Mouse (Mus musculus) adrenal gland, postnatal 36 days (tissue): Measurements from ENCODE around the gene P4ha1. TPM values are rescaled to one million over a fixed set of nuclear protein-coding genes. Genes with fewer than 3 reads are reported as not detected.

Source experiments
- DNase-seq, 2 experiments: peaks; one replicate each; pipeline ENCODE4 v3.0.0; 2021; ENCODE audit warnings: mixed read lengths in 1 of 2
- total RNA-seq, 2 experiments: library from RNA; stranded (reverse); gene quantifications; 2 replicates each; pipeline ENCODE4 v1.2.3; 2021

The P4ha1 gene
- total RNA-seq, 2 experiments from 2014 or later: 31.1 to 73.6 TPM

DNA sequence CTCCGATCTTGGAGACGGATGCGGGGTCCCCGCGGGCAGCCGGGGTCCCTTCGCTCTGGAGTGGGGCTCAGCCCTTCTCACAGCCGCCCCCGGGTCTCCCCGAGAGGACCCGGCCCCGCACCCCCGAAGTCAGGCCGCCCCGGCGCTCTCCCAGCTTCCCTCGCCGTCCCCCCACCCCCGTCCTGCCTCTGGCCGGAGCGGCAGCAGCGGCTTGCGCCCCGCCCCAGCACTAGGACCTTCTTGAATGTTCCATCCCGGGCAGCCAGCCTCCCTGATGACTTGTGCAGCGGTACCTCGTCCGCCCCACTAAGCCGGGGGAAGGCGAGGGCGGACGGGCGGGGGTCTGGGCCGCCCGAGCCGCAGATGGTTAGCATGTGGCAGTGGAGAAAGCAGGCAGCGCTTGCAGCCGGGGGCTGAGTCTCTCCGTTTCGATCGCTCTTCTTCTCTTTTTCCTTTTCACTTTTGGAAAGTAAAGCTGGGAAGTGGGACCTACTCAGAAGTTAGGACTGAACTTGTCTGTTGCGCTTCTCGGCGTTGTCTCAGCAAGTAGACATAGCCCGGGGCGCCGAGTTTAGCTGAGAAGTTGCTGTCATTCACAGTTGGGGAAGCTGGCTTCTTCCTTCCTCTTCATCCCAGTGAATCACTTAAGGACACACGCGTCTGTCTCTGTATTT is 529 bp downstream of the P4ha1 start:
- peak; percentile 86 to 87 for DNase-seq

DNA sequence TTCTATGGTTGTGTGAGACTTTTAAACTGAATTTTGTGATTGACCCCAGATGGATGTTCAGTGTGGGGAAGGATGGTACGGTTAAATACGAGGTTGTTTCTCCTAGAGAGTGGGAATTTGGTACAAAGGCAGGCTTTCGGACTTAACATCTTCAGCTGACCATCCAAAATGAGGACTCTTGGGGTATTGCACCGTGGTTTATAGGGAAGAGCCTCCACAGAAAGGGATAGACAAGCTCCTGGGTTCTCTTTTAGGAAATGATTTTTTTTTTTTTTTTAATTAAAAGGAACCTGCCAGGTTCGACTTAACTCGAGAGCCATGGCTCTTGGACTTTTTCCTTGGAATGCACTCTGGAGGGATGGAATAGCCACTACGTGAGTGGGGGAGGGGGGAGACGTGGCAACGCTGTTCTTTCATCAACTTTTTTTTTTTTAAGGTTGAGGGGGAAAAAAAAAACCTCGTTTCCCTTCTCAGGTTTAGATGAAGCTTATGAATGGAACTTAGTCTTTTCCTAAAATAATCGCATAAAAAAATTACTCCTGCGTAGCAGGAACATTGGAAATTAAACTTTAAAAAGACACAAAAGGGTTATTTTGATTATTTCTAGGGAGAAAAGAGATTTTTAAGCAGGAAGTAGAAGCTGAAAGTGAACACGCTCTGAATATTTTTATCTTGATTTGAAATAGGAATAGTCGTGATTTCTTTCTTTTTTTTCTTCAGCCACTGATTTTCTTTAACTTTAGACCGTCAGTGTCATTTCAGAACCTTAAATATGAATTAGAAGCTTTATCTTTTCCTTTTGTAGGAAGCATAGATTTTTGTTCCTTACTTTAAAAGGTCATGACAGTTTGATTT is 1.4 kb downstream of the P4ha1 start:
- DNase-seq: peak in 1 of 2 experiments; percentile 38

DNA sequence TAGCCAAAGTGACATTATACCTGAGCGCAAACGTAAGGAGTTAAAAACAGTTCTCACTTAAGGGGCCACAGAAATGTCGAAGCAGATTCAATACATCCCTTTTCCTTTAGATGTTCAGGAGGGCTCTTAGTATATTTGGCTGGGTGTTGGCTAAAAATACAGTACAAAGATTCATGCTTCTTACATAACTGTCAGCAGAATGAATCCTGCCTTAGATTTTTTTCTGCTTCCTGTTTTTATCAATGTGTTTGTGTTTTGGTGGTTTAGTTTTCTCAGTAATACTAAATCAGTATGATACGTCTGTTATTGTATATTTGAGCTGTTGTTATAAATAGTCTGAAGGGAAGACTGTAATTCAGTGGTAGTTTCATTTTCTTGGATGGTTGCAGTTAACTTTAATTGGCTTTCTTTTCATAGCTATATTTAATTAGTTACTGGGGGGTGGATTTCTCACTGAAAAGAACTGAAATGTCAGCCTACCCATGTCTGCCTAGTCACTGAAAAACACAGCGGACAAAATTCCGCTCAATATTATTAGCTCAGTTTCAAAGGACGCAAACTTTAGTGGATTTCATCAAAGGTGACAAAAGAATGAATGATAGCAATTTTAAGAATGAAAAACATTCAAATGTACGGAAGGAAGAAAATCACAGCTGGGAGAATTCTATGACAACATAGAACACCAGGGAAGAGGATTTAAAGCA is 3.7 kb downstream of the P4ha1 start:
- no peak for DNase-seq

DNA sequence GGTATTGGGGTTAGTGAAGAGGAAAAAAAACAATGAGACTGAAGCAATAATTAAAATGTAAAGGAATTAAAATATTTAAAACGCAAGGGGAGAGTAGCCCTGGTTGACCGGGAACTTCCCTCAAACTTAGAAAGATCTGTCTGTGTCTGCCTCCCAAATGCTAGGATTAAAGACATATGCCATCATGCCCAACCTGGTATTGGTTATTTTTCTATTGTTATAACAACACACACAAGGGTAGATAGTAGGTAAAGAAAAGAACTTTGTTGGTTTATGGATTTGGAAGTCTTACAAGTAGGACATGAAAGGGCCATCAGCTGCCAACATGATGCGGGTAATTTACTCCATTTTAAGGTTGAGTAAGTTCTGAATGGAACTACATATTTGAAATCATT is 4.2 kb downstream of the P4ha1 start:
- no peak for DNase-seq

DNA sequence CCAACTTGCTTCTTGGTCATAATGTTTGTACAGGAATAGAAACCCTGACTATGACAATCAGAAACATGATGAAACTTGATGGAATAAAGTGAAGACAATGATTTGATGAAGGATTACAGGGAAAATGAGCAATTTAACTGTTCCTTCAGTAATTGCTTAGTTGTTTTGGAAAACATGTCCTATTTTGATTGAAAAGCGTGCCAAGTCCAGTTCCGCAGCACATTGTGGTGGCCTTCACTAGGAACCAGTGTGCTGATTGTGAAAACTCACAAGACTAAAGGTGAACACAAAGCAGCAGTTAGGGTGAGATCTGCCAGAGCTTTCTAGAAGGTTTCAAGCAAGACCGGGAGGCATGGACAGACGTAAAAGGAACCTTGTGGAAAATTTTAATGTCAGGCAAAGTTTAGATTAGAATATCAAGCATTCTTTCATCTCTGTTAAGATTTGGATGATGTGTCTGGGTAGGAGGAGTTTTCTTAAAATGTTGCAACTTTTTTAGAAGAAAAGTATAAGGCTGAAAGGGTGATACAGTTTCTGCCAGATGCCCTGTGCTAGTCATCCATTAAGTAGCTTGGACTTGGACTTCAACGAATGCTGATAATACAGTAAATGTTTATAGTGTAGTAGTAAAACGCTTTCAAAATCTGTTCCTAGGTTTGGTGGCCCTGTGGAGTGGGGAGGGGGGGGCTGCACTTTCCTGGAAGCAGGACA is 8.6 kb downstream of the P4ha1 start:
- no peak for DNase-seq

DNA sequence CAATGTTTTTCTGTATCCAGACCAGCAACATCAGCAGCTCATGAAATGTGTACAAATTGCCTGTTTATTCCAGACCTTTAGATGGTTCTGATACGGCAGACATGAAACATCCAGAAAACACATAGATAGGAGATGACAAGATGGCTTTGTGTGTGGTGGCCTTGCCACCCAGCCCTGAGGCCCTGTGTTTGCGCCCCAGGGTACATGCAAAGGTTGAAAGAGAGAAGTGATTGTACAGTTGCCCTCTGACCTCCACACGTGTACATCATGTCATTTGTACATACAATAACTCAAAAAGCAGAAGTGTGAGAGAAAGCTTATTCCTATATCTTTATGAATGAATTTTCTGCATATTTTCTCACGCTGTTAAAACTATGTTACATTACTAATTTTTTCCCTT is 10.3 kb downstream of the P4ha1 start:
- DNase-seq: no peak

DNA sequence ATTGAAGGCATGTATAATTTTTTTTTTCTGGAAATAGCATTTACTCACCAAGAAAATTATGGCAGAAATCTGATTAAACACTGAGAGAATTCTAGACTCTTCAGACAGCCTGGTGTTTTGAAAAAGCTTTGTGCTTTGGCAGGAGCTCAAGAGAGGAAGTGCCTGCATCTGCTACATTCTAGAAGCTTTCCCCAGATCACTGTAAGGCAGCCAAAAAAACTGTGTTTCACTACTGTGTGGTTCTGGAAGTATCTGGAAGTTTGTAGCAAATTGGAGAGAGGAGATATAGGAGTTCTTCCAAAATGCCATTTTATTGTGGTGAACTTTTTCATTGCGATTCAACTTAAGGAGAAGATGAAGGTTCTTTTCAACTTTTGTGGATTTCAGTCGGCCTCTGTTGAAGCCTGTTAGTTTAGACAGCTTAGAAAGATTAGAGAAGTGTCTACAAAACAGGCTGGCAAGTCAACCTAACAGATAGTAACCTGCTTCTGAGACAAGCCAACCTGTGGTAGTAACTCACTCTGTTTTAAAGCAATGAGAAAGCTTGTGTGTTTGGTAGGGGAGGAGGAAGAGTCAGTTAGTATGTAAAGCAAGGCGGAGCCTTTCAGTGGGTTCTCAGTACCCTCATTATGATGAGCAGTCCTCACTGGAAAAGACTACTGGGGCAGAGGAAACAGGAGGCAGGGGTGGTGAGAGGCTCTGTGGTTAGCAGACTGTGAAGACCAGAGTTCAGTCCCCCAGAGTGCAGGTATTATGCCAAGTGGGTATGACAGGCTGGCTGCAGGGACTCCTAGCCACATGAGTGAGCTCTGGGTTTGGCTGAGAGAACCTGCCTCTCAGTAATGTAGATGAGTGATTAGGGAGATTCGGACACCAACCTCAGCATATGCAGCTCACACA is 12.1 kb downstream of the P4ha1 start:
- DNase-seq: peak in 1 of 2 experiments; percentile 41

DNA sequence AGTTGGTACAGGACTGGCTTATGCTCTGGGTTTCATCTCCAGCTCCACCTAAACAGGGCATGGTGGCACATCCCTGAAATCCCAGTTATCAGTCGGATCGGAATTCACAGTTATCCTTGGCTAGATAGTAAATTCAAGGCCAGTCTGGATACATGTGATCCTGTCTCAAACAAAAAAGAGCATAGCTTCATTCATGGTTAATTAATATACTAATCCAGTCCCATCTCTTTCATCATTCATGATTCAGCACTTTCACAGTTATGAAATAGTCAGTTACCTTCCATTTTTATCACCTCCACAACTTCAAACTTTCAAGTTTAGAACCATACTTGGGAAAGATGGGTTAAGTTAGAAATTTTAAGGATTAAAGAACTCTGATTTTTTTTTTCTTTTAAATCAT is 13.0 kb downstream of the P4ha1 start:
- DNase-seq: no peak

DNA sequence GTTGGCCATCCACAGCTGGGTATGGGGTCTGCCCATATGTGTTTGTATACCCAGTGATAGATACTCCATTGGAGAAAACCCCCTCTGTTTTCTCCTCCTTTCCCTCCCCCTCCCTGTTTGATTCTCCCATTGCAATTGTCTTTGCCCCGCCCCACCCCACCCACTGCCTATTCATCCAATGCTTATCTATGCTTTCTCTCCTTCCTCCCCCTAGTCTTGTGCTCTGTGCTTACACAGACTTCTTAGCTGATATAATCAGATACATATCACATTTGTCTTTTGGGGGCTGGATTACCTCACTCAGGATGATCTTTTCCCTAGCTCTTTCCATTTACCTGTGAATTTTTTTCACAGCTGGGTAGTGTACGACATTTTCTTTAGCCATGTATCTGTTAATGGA is 23.5 kb downstream of the P4ha1 start:
- DNase-seq: no peak

DNA sequence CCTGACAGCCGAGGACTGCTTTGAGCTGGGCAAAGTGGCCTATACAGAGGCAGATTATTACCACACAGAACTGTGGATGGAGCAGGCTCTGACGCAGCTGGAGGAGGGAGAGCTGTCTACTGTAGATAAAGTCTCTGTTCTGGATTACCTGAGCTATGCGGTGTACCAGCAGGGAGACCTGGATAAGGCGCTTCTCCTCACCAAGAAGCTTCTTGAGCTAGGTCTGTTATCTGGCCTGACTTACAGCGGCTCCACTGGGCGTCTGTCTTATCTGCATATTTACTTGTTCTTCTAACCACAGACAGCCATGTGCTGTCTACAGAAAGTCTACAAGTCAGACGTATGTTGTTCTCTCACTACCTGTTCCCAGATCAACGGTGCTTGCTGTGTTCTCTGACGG is 25.1 kb downstream of the P4ha1 start:
- no peak for DNase-seq

DNA sequence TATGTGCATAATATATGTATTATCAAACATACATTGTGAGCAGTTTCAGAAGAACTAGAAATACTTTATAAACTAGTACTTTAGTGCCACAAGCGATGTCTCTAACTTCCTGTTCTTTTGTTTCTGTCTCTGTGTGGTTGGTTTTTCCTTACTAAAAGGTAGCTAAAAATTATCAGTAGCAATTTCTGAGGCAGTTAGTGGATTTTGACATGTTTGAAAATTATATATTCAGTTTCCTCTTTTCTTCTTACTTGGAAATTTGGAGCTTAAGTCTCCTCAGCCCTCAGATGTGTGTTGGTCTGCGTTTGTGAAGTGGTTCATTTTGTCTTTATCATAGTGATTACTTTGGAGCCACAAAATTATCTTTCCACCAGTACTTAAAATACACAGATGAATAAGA is 26.4 kb downstream of the P4ha1 start:
- DNase-seq: no peak

DNA sequence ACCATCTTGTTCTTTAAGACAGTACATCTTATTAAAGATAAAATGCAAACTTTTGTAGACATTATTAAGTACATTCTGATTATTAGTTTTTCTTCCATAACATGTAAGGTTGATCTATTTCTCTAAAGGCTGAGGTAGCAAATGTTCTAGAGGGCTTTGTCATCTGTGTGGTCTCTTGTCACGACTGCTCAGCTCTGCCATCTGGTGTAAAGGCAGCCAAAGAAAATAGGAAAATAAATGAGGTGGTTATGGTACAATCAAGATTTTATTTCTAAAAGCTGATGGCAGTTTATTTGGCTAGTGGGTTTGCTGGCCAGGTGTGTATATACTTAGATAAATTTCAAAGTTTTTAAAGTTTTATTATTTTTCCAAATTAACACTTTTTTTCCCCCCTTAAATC is 30.0 kb downstream of the P4ha1 start:
- DNase-seq: no peak

DNA sequence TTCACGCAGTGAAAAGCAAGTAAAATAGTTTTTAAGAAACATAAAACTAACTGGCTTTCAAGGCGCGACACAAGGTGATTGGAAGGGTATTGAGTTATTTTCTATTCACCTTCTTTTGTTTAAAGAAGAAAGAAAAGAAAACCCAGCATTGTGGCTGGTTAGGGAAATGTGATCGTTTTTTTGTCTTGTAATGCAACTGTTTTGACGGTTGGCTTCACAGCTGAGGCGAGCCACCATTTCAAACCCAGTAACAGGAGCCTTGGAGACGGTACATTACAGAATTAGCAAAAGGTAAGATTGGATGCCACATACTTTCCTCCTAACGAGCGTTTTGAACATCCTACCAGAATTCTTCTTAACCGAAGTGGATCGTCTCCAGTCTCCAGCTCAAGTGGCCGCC is 31.0 kb downstream of the P4ha1 start:
- no peak for DNase-seq

DNA sequence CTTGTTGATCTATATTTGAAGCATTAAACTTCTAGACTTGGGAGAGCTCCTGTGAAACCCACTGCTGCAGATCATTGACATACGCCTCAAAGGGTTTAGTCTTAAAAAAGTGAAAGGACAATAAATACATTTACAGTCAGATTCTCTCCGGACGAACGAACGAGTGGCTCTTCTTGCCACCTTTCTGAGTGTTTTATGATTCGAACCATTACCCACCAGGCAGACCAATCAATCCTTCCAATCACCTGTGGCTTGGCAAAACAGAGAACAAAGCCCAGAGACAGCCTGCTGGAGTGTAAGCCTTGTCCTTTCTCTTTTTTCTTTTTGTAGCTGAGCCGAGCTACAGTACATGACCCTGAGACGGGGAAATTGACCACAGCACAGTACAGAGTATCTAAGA is 31.9 kb downstream of the P4ha1 start:
- no peak for DNase-seq

DNA sequence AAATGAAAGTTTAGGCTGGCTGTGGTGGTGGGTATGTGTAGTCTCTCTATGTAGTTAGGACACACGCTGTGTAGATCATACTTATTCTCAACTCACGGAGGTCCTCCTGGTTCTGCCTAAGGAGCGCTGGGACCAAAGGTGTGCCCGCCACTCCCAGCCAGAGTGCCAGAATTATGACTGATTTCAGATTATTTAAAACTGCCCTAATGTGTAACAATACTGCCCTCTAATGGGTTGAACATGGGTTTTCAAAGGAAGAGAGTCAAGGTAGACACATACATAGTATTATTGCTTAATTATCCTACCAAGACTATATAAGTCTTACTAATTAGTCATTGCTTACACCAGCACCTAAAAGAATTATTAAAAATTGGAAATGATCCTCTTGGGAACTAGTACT is 35.6 kb downstream of the P4ha1 start:
- peak in 1 of 2 experiments; percentile 7 for DNase-seq

DNA sequence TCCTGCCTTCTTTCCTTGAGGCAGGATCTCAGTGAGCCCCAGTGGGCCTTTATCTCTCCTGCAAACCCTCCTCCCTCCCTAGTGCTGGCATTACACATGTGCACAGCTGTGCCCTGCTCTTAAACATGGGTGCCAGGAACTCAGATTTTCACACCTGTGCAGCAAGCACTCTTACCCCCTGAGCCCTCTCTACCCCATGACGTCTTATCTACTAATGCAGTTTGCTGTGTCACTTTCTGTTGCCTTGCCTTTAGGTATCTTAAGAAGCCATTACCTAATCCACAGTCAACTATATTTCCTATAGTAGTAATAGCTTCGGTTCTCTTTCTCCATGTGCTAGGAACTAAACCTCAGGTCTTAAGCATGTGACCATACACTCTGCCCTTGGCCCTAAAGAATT is 40.1 kb downstream of the P4ha1 start:
- no peak for DNase-seq

DNA sequence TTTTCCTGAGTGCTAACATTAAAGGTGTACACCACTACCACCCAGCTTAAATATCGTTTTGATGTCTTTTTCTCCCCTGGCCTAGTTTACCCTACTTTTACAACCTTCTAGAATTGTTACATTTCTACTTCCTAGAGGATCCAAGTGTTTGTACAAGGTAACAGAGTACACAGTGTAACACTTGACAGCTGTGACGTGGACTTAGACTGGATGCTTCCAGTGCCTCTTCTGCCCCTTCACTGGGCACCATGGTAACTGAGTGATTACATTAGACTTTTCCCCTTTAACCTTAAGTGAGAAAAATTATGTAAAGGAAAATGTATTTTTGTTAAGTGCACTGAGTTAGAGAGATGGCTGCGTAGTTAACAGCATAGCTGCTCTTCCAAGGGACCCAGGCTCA is 41.5 kb downstream of the P4ha1 start:
- no peak for DNase-seq

DNA sequence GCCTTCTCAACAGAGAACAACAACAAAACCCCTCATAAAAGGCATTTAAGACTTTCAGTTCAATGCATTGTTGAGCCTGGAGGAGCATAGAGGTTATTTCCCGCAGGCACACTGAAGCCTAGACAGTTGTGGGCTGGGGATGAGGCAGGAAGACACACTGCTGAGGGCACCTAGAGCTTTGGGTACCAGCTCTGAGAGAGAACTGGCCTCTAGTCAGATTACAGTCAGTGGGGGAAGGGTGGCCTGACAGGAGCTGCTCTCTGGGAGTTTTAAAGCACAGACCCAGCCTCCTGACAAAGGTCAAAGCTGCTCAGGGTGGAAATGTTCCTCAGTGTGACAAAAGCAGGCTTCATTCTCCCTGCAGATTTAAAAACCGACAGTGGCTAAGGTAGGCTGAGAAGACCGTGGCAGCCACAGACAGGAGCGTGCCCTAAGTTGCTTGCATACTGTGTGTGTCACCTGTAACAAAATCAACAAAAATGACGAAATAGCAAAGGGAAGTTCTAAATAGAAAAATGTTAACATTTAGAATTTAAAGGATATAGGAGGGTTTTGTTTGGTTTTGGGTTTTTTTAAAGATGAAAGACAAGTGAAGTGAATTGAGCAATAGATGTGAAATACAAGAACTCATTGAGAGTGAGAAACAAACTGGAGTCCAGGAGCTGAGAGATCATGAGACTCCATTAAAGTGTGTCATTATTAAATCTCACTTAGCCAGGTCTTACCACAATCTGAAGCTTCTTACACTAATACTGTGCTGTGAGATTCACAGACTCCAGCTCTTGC is 42.9 kb downstream of the P4ha1 start:
- no peak for DNase-seq

DNA sequence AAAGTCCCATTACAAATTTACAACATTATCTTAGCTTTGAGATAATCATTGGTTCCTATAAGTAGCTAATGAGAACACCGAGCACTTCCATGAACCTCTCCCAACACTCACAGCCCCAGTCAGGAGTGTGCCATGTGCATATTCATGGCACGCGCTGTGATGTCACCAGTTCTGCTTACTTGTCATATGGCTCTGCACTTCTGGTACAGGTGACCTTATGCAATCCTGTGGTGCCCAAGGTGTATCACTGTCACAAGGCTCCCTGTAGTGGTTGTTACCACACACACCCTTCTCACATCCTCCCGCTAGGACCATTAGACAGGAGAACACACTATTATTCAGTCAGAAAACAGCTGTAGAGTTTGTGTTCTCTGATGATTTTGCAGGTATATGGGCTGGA is 43.6 kb downstream of the P4ha1 start:
- DNase-seq: no peak

DNA sequence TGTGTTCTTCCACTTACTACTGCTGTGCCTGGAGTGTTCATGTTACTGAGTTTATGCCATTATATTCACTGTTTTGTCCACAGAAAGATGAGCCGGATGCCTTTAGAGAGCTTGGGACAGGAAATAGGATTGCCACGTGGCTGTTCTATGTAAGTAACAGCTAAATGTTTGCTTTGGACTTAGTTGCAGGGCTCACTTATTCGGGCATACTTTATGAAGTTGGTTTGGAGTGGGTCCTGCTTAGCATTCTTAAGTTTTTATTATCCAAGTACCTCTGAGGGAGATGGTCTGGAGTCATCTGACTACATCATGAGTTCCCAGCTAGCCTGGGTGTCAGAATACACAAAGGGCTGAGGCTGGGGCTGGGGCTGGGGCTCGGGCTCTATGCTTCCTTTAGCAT is 44.1 kb downstream of the P4ha1 start:
- no peak for DNase-seq

DNA sequence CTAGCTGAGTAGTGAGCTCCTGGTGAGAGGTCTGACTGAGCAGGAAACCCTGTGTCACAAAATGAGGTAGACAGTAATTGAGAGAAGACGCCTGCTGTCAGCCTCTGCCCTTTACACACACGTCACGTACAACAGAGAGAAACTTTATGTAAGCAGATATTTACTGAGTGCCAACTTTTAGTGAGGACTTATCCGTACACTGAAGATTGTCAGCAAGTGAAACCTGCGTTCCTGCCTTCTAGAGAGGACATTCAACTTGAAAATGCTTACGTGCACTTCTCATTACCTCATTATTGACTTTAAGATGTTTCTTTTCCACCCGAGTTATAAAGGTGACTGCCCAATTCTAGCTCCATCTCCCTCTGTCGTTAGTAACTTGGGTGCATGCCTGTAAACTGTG is 45.6 kb downstream of the P4ha1 start:
- no peak for DNase-seq
